Mouse (Mus musculus): Measurements from ENCODE around the gene Kcnj12.

DNA sequence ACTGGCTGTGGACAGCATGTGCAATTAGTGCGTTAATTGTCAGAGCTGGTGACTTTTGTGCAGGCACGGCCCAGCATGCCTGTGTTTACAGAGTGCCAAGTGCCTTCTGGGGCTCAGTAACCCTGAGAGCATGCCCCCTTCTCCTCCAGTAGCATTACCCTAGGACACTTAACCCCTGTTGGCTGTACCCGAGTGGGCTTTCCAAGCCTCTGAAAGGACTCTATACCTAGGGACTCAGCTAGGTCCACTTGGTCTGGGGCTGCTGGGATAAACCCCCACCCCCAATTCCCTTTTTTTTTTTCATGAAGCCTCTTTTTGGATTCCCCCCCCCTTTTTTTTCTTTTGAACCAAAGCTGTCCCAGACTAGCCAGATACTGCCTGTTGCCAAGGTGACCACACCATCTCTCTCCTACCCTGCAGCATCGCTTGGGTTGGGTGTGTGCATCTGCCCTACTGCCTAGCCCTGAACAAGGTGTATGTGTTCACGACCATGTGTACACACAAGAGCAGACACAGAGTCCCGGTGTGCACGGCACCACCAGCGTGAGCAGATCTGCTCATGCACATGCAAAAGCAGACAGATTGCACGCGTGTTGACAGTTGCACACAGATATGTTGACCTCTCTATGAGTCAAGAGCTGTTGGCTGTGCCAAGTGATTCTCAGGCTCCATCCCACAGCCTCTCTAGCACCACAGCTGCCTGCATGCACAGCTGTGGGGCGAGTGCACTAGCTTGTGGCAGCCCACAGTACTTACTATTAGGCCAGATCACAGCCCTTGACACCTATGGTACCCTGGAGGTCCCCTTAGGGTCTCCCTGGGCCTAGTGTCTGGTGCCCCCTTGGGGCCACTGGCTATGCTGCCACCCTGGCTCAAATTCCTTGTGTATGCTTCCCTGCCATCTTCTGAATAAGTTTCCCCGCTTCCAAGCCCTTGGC, 21.0 kb downstream of the Kcnj12 start:
- TF ChIP-seq CTCF (IDR thresholded peaks at IDR 0.05; ENCODE audit: extremely low read depth, insufficient read length, insufficient replicate concordance, low read depth, low read length) (no peak), POLR2A (IDR thresholded peaks at IDR 0.05; ENCODE audit: low read depth, low read length) (no peak)

Measured in small intestine, adult 2 months (tissue).